Mouse (Mus musculus) kidney, embryonic 16.5 days (tissue): Measurements from ENCODE around the gene Tent5d. TPM values are rescaled to one million over a fixed set of nuclear protein-coding genes. Genes with fewer than 3 reads are reported as not detected.

Experiments
- ATAC-seq: fragments of 200-750 bp; cut with Nextera tagmentation; 2 replicates; pipeline ENCODE4 v1.8.0; 2017; ENCODE audit warnings: moderate TSS enrichment; ENCODE audit not compliant: low FRiP score, low TSS enrichment
- H3K27ac ChIP-seq: fragments of 300-500 bp; sonication (generic); 2 replicates; pipeline ENCODE4 v1.5.1; 2014; ENCODE audit warnings: low read length
- H3K27me3 ChIP-seq: fragments of 300-500 bp; sonication (generic); 2 replicates; pipeline ENCODE4 v1.6.1; 2014; ENCODE audit warnings: low read length, control low read depth, mixed read lengths; ENCODE audit not compliant: insufficient read depth
- H3K36me3 ChIP-seq: fragments of 300-500 bp; sonication (generic); 2 replicates; pipeline ENCODE4 v1.6.1; 2014; ENCODE audit warnings: low read length, control low read depth, mixed read lengths; ENCODE audit not compliant: insufficient read depth
- H3K4me1 ChIP-seq: fragments of 300-500 bp; sonication (generic); 2 replicates; pipeline ENCODE4 v1.6.1; 2014; ENCODE audit warnings: low read length, control low read depth, mixed read lengths; ENCODE audit not compliant: insufficient read depth
- H3K4me2 ChIP-seq: fragments of 300-500 bp; sonication (generic); replicated peaks from 2 replicates; pipeline ENCODE4 v1.6.1; 2014; ENCODE audit warnings: low read depth, low read length
- H3K4me3 ChIP-seq: fragments of 300-500 bp; sonication (generic); 2 replicates; pipeline ENCODE4 v1.5.1; 2014; ENCODE audit warnings: mild to moderate bottlenecking, low read length
- H3K9ac ChIP-seq: fragments of 300-500 bp; sonication (generic); replicated peaks from 2 replicates; pipeline ENCODE4 v1.6.1; 2014; ENCODE audit warnings: low read length
- H3K9me3 ChIP-seq: fragments of 300-500 bp; sonication (generic); 2 replicates; pipeline ENCODE4 v1.6.1; 2016; ENCODE audit warnings: low read length, control low read depth
- WGBS: fragments of 180-500 bp; shearing (Covaris S2); extraction: QIAGEN DNeasy Blood & Tissue Kit; methylation state at CpG from one replicate; pipeline ENCODE4 v1.1.7; 2014; 5-methylcytosine and 5-hydroxymethylcytosine counted together
- polyA plus RNA-seq: library from polyadenylated mRNA; unstranded; fragments of >200 nt; fragmentation: Nextera tagmentation; extraction: Ambion mirVana; gene quantifications from 2 replicates; pipeline ENCODE4 v1.2.1, GENCODE M21; 2015

Tent5d gene
- polyA plus RNA-seq, 1 experiment from 2014 or later = not detected

DNA sequence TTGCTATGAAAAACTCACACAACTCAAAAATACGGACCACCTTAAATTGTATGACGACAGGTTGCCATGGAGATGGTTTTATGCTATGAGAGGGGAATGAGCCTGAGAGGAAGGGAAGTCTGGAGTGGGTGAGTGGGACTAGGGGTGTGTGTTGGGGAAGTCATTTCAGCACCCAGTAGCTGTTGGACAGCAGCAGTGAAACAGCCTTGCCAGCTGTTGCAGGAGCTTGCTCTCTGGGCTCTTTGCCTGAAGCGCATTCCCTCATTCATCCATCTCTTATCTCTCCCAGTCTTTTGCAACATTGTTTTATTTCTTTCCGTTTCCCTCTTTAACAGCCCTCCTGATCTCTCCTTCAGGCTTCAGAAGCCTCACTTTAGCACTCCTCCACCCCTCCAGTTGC, 65.8 kb downstream of the Tent5d start:
- 27% methylated on average over 4 of the region's 4 CpGs for WGBS
- Histone ChIP-seq H3K27ac (no peak overlapping the region), H3K4me3 (no peak overlapping the region), H3K27me3 (no peaks in the 10 kb centered on the region), H3K36me3 (no peaks in the 10 kb centered on the region), H3K9me3 (no peaks in the 10 kb centered on the region), H3K4me2 (no peak overlapping the region), H3K9ac (no peak overlapping the region), H3K4me1 (no peaks in the 10 kb centered on the region)
- ATAC-seq = no peak

Other genes with a start within 250 kb of the Tent5d start
- gene Tbx22, start 124.6 kb upstream of the Tent5d start, polyA plus RNA-seq = not detected in 2 replicates
- 9.5 and 11.4 TPM in 2 replicates for gene 2610002M06Rik, start 23.7 kb downstream of the Tent5d start, polyA plus RNA-seq
- gene Gm732, start 155.9 kb downstream of the Tent5d start, polyA plus RNA-seq = not detected in 2 replicates